Mouse (Mus musculus) neural tube, embryonic 12.5 days (tissue): ENCODE results near the gene Dysf. TPM values are rescaled to one million over a fixed set of nuclear protein-coding genes. Genes with fewer than 3 reads are reported as not detected.
"Not testable (repeated sequence)": the region's sequence is repeated elsewhere in the genome, so short reads cannot be mapped to it uniquely, and the experiment has no call there.

ENCODE experiments used
- ATAC-seq: fragments of 200-750 bp; cut with Nextera tagmentation; 2 replicates; pipeline ENCODE4 v1.8.0; 2017; ENCODE audit warnings: low read depth, mild to moderate bottlenecking, moderate TSS enrichment, moderate library complexity; ENCODE audit not compliant: low FRiP score
- H3K27ac ChIP-seq: fragments of 300-500 bp; sonication (generic); 2 replicates; pipeline ENCODE4 v1.5.1; 2016
- H3K27me3 ChIP-seq: fragments of 300-500 bp; sonication (generic); replicated peaks from 2 replicates; pipeline ENCODE4 v1.6.1; 2016; ENCODE audit warnings: mild to moderate bottlenecking
- H3K36me3 ChIP-seq: fragments of 300-500 bp; sonication (generic); 2 replicates; pipeline ENCODE4 v1.6.1; 2016; ENCODE audit warnings: mild to moderate bottlenecking
- H3K4me1 ChIP-seq: fragments of 300-500 bp; sonication (generic); 2 replicates; pipeline ENCODE4 v1.6.1; 2016
- H3K4me2 ChIP-seq: fragments of 300-500 bp; sonication (generic); replicated peaks from 2 replicates; pipeline ENCODE4 v1.6.1; 2016; ENCODE audit warnings: mild to moderate bottlenecking
- H3K4me3 ChIP-seq: fragments of 300-500 bp; sonication (generic); 2 replicates; pipeline ENCODE4 v1.5.1; 2016
- H3K9ac ChIP-seq: fragments of 300-500 bp; sonication (generic); 2 replicates; pipeline ENCODE4 v1.6.1; 2016; ENCODE audit warnings: mild to moderate bottlenecking
- H3K9me3 ChIP-seq: fragments of 300-500 bp; sonication (generic); 2 replicates; pipeline ENCODE4 v1.6.1; 2016; ENCODE audit warnings: mild to moderate bottlenecking
- WGBS: fragments of 180-500 bp; shearing (Covaris S2); methylation state at CpG from one replicate; pipeline ENCODE4 v1.1.7; 2016; 5-methylcytosine and 5-hydroxymethylcytosine counted together
- polyA plus RNA-seq: library from polyadenylated mRNA; unstranded; fragments of >200 nt; fragmentation: Nextera tagmentation; extraction: Ambion mirVana; gene quantifications from 2 replicates; pipeline ENCODE4 v1.2.1, GENCODE M21; 2016

Dysf gene
- polyA plus RNA-seq, 1 experiment from 2014 or later = 7.6 TPM

GRCm38 (mm10) chr6:84020002-84020401 is 11.6 kb downstream of the Dysf start:
- Histone ChIP-seq H3K27ac (no peak overlapping the region), H3K36me3 (no peaks in the 10 kb centered on the region), H3K4me2 (no peak overlapping the region; the same call in 1 of the 2 replicates), H3K4me3 (no peak overlapping the region), H3K4me1 (peaks cover 10% of the 10 kb centered on the region; the same call in 1 of the 2 replicates), H3K9ac (no peak overlapping the region), H3K9me3 (no peaks in the 10 kb centered on the region), H3K27me3 (peaks cover 16% of the 10 kb centered on the region)
- ATAC-seq = no peak
- WGBS = 87% methylated on average over 4 of the region's 4 CpGs

- no peak overlapping the region for H3K9ac ChIP-seq
- peaks cover 10% of the 10 kb centered on the region; the same call in 1 of the 2 replicates for H3K4me1 ChIP-seq
- no peak for ATAC-seq
- no peak overlapping the region for H3K4me2 ChIP-seq
- H3K9me3 ChIP-seq = no peaks in the 10 kb centered on the region
- H3K4me3 ChIP-seq = no peak overlapping the region
- H3K27me3 ChIP-seq = peaks cover 16% of the 10 kb centered on the region
- WGBS = 83% methylated on average over 3 of the region's 3 CpGs
- H3K36me3 ChIP-seq = no peaks in the 10 kb centered on the region
- no peak overlapping the region for H3K27ac ChIP-seq
Observed at GRCm38 (mm10) chr6:84021990-84022389, 13.6 kb downstream of the Dysf start.

- Histone ChIP-seq H3K4me1 (no peaks in the 10 kb centered on the region), H3K4me3 (no peak overlapping the region), H3K27ac (no peak overlapping the region), H3K36me3 (no peaks in the 10 kb centered on the region), H3K9me3 (no peaks in the 10 kb centered on the region), H3K9ac (no peak overlapping the region), H3K27me3 (no peaks in the 10 kb centered on the region), H3K4me2 (no peak overlapping the region)
- no peak for ATAC-seq
- WGBS = 83% methylated on average over 3 of the region's 3 CpGs
Observed at GRCm38 (mm10) chr6:84025636-84026035, 17.2 kb downstream of the Dysf start.

- no peaks in the 10 kb centered on the region for H3K27me3 ChIP-seq
Observed at GRCm38 (mm10) chr6:84028791-84029190, 20.4 kb downstream of the Dysf start.

GRCm38 (mm10) chr6:84029775-84030174 is 21.4 kb downstream of the Dysf start:
- no peaks in the 10 kb centered on the region for H3K27me3 ChIP-seq
- ATAC-seq = no peak
- H3K4me2 ChIP-seq = no peak overlapping the region
- 87% methylated on average over 7 of the region's 7 CpGs for WGBS
- H3K36me3 ChIP-seq = no peaks in the 10 kb centered on the region
- H3K4me1 ChIP-seq = no peaks in the 10 kb centered on the region
- no peak overlapping the region for H3K9ac ChIP-seq
- no peaks in the 10 kb centered on the region for H3K9me3 ChIP-seq
- no peak overlapping the region for H3K4me3 ChIP-seq
- no peak overlapping the region for H3K27ac ChIP-seq

More at GRCm38 (mm10) chr6:84028791-84029190, 20.4 kb downstream of the Dysf start:
- no peak overlapping the region for H3K9ac ChIP-seq
- no peaks in the 10 kb centered on the region for H3K4me1 ChIP-seq
- no peak for ATAC-seq
- H3K9me3 ChIP-seq = no peaks in the 10 kb centered on the region
- H3K4me2 ChIP-seq = no peak overlapping the region
- H3K4me3 ChIP-seq = no peak overlapping the region
- H3K36me3 ChIP-seq = no peaks in the 10 kb centered on the region
- no peak overlapping the region for H3K27ac ChIP-seq

- H3K4me3 ChIP-seq, H3K4me1 ChIP-seq, ATAC-seq, H3K27ac ChIP-seq, H3K27me3 ChIP-seq, H3K9me3 ChIP-seq, H3K36me3 ChIP-seq, H3K9ac ChIP-seq, H3K4me2 ChIP-seq: not testable (repeated sequence)
- WGBS = 80% methylated on average over 5 of the region's 5 CpGs
Observed at GRCm38 (mm10) chr6:84032516-84032915, 24.1 kb downstream of the Dysf start.

- 68% methylated on average over 6 of the region's 6 CpGs for WGBS
- H3K4me2 ChIP-seq = no peak overlapping the region
- no peak overlapping the region for H3K4me3 ChIP-seq
Observed at GRCm38 (mm10) chr6:84043251-84043940, 35.0 kb downstream of the Dysf start.

GRCm38 (mm10) chr6:84044679-84045078 is 36.3 kb downstream of the Dysf start:
- H3K9me3 ChIP-seq = no peaks in the 10 kb centered on the region
- no peak overlapping the region for H3K9ac ChIP-seq
- H3K27me3 ChIP-seq = no peaks in the 10 kb centered on the region
- no peak overlapping the region for H3K4me2 ChIP-seq
- no peak overlapping the region for H3K27ac ChIP-seq
- WGBS = 79% methylated on average over 3 of the region's 3 CpGs
- H3K4me1 ChIP-seq = no peaks in the 10 kb centered on the region
- no peak overlapping the region for H3K4me3 ChIP-seq
- no peaks in the 10 kb centered on the region for H3K36me3 ChIP-seq
- no peak for ATAC-seq

More at GRCm38 (mm10) chr6:84043251-84043940, 35.0 kb downstream of the Dysf start:
- no peak overlapping the region for H3K27ac ChIP-seq
- H3K9me3 ChIP-seq = no peaks in the 10 kb centered on the region
- H3K9ac ChIP-seq = no peak overlapping the region
- no peak for ATAC-seq
- H3K36me3 ChIP-seq = no peaks in the 10 kb centered on the region
- H3K4me1 ChIP-seq = no peaks in the 10 kb centered on the region
- H3K27me3 ChIP-seq = no peaks in the 10 kb centered on the region

- ATAC-seq = no peak
- 72% methylated on average over 2 of the region's 2 CpGs for WGBS
- H3K4me3 ChIP-seq = no peak overlapping the region
- H3K27me3 ChIP-seq = no peaks in the 10 kb centered on the region
- no peaks in the 10 kb centered on the region for H3K36me3 ChIP-seq
- no peaks in the 10 kb centered on the region for H3K4me1 ChIP-seq
- H3K27ac ChIP-seq = no peak overlapping the region
- no peak overlapping the region for H3K4me2 ChIP-seq
- no peaks in the 10 kb centered on the region for H3K9me3 ChIP-seq
- no peak overlapping the region for H3K9ac ChIP-seq
Observed at GRCm38 (mm10) chr6:84048856-84049255, 40.5 kb downstream of the Dysf start.

GRCm38 (mm10) chr6:84050238-84050637 is 41.8 kb downstream of the Dysf start:
- no peak overlapping the region for H3K4me2 ChIP-seq
- H3K9ac ChIP-seq = no peak overlapping the region
- no peaks in the 10 kb centered on the region for H3K4me1 ChIP-seq
- no peaks in the 10 kb centered on the region for H3K27me3 ChIP-seq
- H3K36me3 ChIP-seq = no peaks in the 10 kb centered on the region
- H3K4me3 ChIP-seq = no peak overlapping the region
- no peaks in the 10 kb centered on the region for H3K9me3 ChIP-seq
- WGBS = 91% methylated on average over 4 of the region's 4 CpGs
- no peak overlapping the region for H3K27ac ChIP-seq
- no peak for ATAC-seq

GRCm38 (mm10) chr6:84051032-84051431 is 42.6 kb downstream of the Dysf start:
- H3K4me3 ChIP-seq = no peak overlapping the region
- no peak overlapping the region for H3K27ac ChIP-seq
- H3K27me3 ChIP-seq = no peaks in the 10 kb centered on the region
- no peaks in the 10 kb centered on the region for H3K9me3 ChIP-seq
- no peak overlapping the region for H3K9ac ChIP-seq
- 58% methylated on average over 6 of the region's 6 CpGs for WGBS
- no peaks in the 10 kb centered on the region for H3K4me1 ChIP-seq
- no peaks in the 10 kb centered on the region for H3K36me3 ChIP-seq
- no peak overlapping the region for H3K4me2 ChIP-seq
- ATAC-seq = no peak

- Histone ChIP-seq H3K27me3 (no peaks in the 10 kb centered on the region), H3K4me1 (no peaks in the 10 kb centered on the region), H3K4me3 (no peak overlapping the region), H3K9ac (no peak overlapping the region), H3K36me3 (no peaks in the 10 kb centered on the region), H3K4me2 (no peak overlapping the region), H3K27ac (no peak overlapping the region), H3K9me3 (no peaks in the 10 kb centered on the region)
- no peak for ATAC-seq
- WGBS = 83% methylated on average over 9 of the region's 9 CpGs
Observed at GRCm38 (mm10) chr6:84053874-84054530, 45.6 kb downstream of the Dysf start.

- Histone ChIP-seq H3K4me3 (no peak overlapping the region), H3K27ac (no peak overlapping the region), H3K9ac (no peak overlapping the region), H3K9me3 (no peaks in the 10 kb centered on the region), H3K36me3 (no peaks in the 10 kb centered on the region), H3K4me1 (no peaks in the 10 kb centered on the region), H3K27me3 (no peaks in the 10 kb centered on the region), H3K4me2 (no peak overlapping the region)
- ATAC-seq = no peak
- 38% methylated on average over 1 of the region's 1 CpGs for WGBS
Observed at GRCm38 (mm10) chr6:84055619-84056018, 47.2 kb downstream of the Dysf start.
